Mouse (Mus musculus): ENCODE results near the gene Dcun1d2.

DNA sequence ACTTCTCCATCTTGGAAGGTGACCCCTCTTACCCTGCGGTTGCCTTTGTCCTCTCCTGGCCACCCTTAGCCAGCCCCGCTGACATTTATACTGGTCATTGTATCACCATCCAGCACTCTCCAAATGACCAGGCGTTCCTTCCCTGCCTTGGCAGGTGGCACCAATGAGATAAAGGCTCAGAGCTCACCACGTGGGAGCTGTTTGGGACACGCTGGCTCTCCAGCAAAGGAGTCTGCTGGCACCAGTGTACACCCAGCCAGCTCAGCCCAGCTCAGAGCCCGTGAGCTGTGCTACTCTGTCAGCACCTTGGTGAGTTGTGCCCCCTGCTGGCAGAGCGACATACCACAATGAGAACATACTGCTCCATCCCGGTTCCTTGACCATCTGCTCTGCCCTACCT is 33.9 kb downstream of the Dcun1d2 start, which contains the start of gene Adprhl1:
- TF ChIP-seq CTCF (IDR thresholded peaks at IDR 0.05) (peak; percentile 82), EP300 (IDR thresholded peaks at IDR 0.05) (no peak)

Measured in lung, postnatal 0 days (tissue).